In the genomic region with DNA sequence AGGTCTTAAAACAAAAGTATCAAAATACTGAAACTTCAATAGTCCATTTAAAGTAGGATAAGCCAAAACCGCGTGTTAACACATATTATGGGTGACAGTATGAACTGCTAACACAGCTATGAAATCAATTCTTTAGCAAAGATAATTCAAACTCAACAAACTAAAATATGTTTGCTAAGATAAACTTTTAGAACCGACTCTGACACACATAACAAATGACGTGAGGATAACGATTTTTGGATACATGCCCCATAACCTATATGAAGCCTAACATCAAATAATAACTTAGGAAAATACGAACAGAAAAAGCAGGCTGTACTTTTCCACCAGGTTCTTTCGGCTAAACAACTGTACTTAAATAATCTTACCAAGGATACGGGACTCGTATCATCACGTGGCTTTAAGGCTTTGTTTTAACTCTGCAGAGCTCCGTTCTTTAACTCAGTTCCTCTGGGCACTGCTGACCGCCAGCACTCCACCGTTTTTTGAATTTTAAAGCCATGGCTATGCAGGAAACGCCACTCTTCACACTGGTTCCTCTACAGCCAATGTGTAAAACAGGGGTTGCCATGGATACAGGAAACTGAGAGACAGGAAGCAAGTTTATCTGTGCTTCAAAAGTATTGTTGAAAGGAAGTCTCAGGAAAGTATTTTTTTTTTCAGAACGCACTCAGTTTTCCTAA, we compare ENCODE assay signal across 8 mouse cellular contexts.
DNase-seq lines count a peak whose midpoint lies in the region; ATAC-seq lines count a peak whose summit lies in the region.

No protein-coding gene starts in this region.

- no peaks in the 10 kb centered on the region for H3K27me3 ChIP-seq in hindbrain, embryonic 16.5 days (replicated peaks; ENCODE audit: control insufficient read depth, insufficient read depth, low read length)
- no peaks in the 10 kb centered on the region for H3K27me3 ChIP-seq in hindbrain, embryonic 10.5 days (ENCODE audit: insufficient read depth, poor library complexity, severe bottlenecking)
- no peaks in the 10 kb centered on the region for H3K27me3 ChIP-seq in midbrain, embryonic 13.5 days

- H3K4me2 ChIP-seq in hindbrain, embryonic 16.5 days (ENCODE audit: low read length) = peak overlapping the region; percentile 25; the same call in 1 of the 2 replicates
- H3K4me2 ChIP-seq in midbrain, embryonic 13.5 days (replicated peaks) = no peak overlapping the region

- WGBS in hindbrain, embryonic 16.5 days = 66% methylated on average over 15 of the region's 15 CpGs
- WGBS in hindbrain, embryonic 10.5 days = 78% methylated on average over 15 of the region's 15 CpGs
- WGBS in midbrain, embryonic 13.5 days = 72% methylated on average over 15 of the region's 15 CpGs

- 0 out of 2 replicates have a peak, but pooled peaks cover 2% of the 10 kb centered on the region for H3K36me3 ChIP-seq in hindbrain, embryonic 16.5 days (ENCODE audit: control insufficient read depth, insufficient read depth, low read length)
- H3K36me3 ChIP-seq in hindbrain, embryonic 10.5 days = peaks cover 37% of the 10 kb centered on the region
- peaks cover 7% of the 10 kb centered on the region for H3K36me3 ChIP-seq in midbrain, embryonic 13.5 days

- H3K4me3 ChIP-seq in hindbrain, embryonic 16.5 days (ENCODE audit: low read length) = no peak overlapping the region
- no peak overlapping the region for H3K4me3 ChIP-seq in hindbrain, embryonic 10.5 days
- no peak overlapping the region for H3K4me3 ChIP-seq in midbrain, embryonic 13.5 days (replicated peaks)

- peak; percentile 70; the same call in 1 of the 2 replicates for ATAC-seq in hindbrain, embryonic 16.5 days
- ATAC-seq in midbrain, embryonic 13.5 days = peak; percentile 70

- DNase-seq in hindbrain, embryonic 10.5 days (ENCODE audit: low spot score) = no peak
- DNase-seq in adrenal gland, postnatal 14 days = peak; percentile 53
- DNase-seq in heart, adult 9 months (ENCODE audit: low spot score in 2 of 2) = peak; percentile 76 to 83
- DNase-seq in kidney, postnatal 14 days = peak; percentile 75
- no peak for DNase-seq in cerebellum, adult 18-20 months
- no peak for DNase-seq in layer of hippocampus, postnatal 10 days (ENCODE audit: low spot score in 2 of 2)

- no peaks in the 10 kb centered on the region for H3K4me1 ChIP-seq in hindbrain, embryonic 16.5 days (ENCODE audit: control insufficient read depth, insufficient read depth, low read depth, low read length)
- no peaks in the 10 kb centered on the region for H3K4me1 ChIP-seq in hindbrain, embryonic 10.5 days (replicated peaks)
- H3K4me1 ChIP-seq in midbrain, embryonic 13.5 days (replicated peaks) = no peaks in the 10 kb centered on the region

- no peak overlapping the region for H3K27ac ChIP-seq in hindbrain, embryonic 16.5 days (ENCODE audit: low read depth, low read length)
- H3K27ac ChIP-seq in hindbrain, embryonic 10.5 days = no peak overlapping the region
- H3K27ac ChIP-seq in midbrain, embryonic 13.5 days = no peak overlapping the region

- no peak overlapping the region for H3K9ac ChIP-seq in hindbrain, embryonic 16.5 days (ENCODE audit: low read depth, low read length)
- no peak overlapping the region for H3K9ac ChIP-seq in midbrain, embryonic 13.5 days (replicated peaks)

- no peaks in the 10 kb centered on the region for H3K9me3 ChIP-seq in hindbrain, embryonic 16.5 days (ENCODE audit: control insufficient read depth, low read length)
- H3K9me3 ChIP-seq in hindbrain, embryonic 10.5 days = no peaks in the 10 kb centered on the region
- H3K9me3 ChIP-seq in midbrain, embryonic 13.5 days = no peaks in the 10 kb centered on the region

Comparison
In these comparisons a context has a peak if more than half of its experiments do, and no peak if none do; other contexts are left out.
1. DNase-seq: peak in adrenal gland, postnatal 14 days (single experiment), heart, adult 9 months (2 of 2) and kidney, postnatal 14 days (single experiment); none in hindbrain, embryonic 10.5 days (single experiment), cerebellum, adult 18-20 months (0 of 2) and layer of hippocampus, postnatal 10 days (0 of 2).